Comparison of ENCODE assay signal across 19 mouse cellular contexts in the genomic region with DNA sequence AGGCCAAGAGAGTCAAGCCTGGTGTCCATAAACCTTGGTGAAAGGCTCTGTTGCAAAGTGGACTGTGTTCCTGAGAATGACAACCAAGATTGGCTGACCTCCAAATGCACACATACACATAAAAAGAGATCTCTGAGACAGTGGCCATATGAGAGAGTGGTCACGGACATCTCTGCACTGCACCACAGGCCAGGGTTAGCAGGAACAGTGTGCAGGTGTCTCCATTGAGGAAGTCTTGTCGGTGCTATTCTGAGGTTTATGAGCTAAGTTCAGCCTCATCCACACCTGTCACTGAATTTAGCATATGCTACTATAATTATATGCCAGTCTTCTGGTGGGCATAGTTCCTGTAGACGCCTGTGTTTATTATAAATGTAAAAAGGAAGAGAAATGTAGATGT. TPM values are rescaled to one million over a fixed set of nuclear protein-coding genes. Genes with fewer than 3 reads are reported as not detected.
DNase-seq lines count a peak whose midpoint lies in the region; ATAC-seq lines count a peak whose summit lies in the region.
"Had no signal": no experiment of that assay in that cellular context is flagged by ENCODE, and none has a peak within 500 bp of the region (broad histone marks: within the 10 kb centered on the region; RNA-seq: fewer than 3 reads in every experiment).

No protein-coding gene starts in this region.

- H3K36me3 ChIP-seq in heart, embryonic 13.5 days: peaks cover 54% of the 10 kb centered on the region
- 0 out of 2 replicates have a peak, but pooled peaks cover 7% of the 10 kb centered on the region for H3K36me3 ChIP-seq in heart, embryonic 11.5 days (ENCODE audit: control insufficient read depth, insufficient read depth, low read length)
- H3K36me3 ChIP-seq: liver, embryonic 15.5 days had no signal

- no peak overlapping the region for H3K4me2 ChIP-seq in heart, embryonic 13.5 days
- no peak overlapping the region for H3K4me2 ChIP-seq in heart, embryonic 11.5 days
- H3K4me2 ChIP-seq: hindbrain, embryonic 12.5 days; limb, embryonic 12.5 days; liver, embryonic 15.5 days had no signal

- no peaks in the 10 kb centered on the region for H3K27me3 ChIP-seq in heart, embryonic 13.5 days (replicated peaks)
- H3K27me3 ChIP-seq in heart, embryonic 11.5 days (ENCODE audit: control insufficient read depth, insufficient read depth, low read length): no peaks in the 10 kb centered on the region
- H3K27me3 ChIP-seq: hindbrain, embryonic 12.5 days; limb, embryonic 12.5 days; liver, embryonic 15.5 days; Patski had no signal

- no peak overlapping the region for H3K4me3 ChIP-seq in heart, embryonic 13.5 days
- H3K4me3 ChIP-seq in heart, embryonic 11.5 days (ENCODE audit: low read depth, low read length): no peak overlapping the region
- H3K4me3 ChIP-seq: heart, adult 2 months; hindbrain, embryonic 12.5 days; limb, embryonic 12.5 days; liver, embryonic 15.5 days had no signal

- no peak for ATAC-seq in heart, embryonic 13.5 days (ENCODE audit: extremely low read depth, insufficient number of reproducible peaks, low FRiP score, low TSS enrichment)
- no peak for ATAC-seq in heart, embryonic 11.5 days (replicated peaks; ENCODE audit: insufficient number of reproducible peaks, low FRiP score, low TSS enrichment)
- ATAC-seq in neutrophil, adult 5-6 weeks (ENCODE audit: extremely low read depth, insufficient number of reproducible peaks, low FRiP score, poor library complexity, severe bottlenecking): 0 out of 2 replicates have a peak, but pooled peaks have one; percentile 14
- ATAC-seq: lung, postnatal 0 days; Patski had no signal

- no peak overlapping the region for H3K9ac ChIP-seq in heart, embryonic 13.5 days
- H3K9ac ChIP-seq in heart, embryonic 11.5 days (ENCODE audit: low read depth, low read length): no peak overlapping the region
- H3K9ac ChIP-seq: hindbrain, embryonic 12.5 days; limb, embryonic 12.5 days; liver, embryonic 15.5 days had no signal

- H3K4me1 ChIP-seq in heart, embryonic 13.5 days: peaks cover 66% of the 10 kb centered on the region
- H3K4me1 ChIP-seq in heart, embryonic 11.5 days (ENCODE audit: control insufficient read depth, insufficient read depth, low read length): peaks cover 19% of the 10 kb centered on the region

- WGBS in heart, embryonic 13.5 days: 71% methylated on average over 3 of the region's 3 CpGs
- WGBS in heart, embryonic 11.5 days (ENCODE audit: insufficient replicate concordance): 78% methylated on average over 3 of the region's 3 CpGs

- peak overlapping the region; percentile 54; the same call in 1 of the 2 replicates for H3K27ac ChIP-seq in heart, embryonic 13.5 days (replicated peaks)
- H3K27ac ChIP-seq in heart, embryonic 11.5 days (ENCODE audit: low read depth, low read length): no peak overlapping the region
- H3K27ac ChIP-seq: heart, adult 2 months; hindbrain, embryonic 12.5 days; limb, embryonic 12.5 days; liver, embryonic 15.5 days; stomach, postnatal 0 days had no signal

- no peaks in the 10 kb centered on the region for H3K9me3 ChIP-seq in heart, embryonic 13.5 days
- H3K9me3 ChIP-seq in heart, embryonic 11.5 days (replicated peaks; ENCODE audit: control insufficient read depth, low read length): no peaks in the 10 kb centered on the region
- H3K9me3 ChIP-seq: hindbrain, embryonic 12.5 days; limb, embryonic 12.5 days; liver, embryonic 15.5 days had no signal

- DNase-seq in cerebellum, adult 11 months: peak; percentile 23
- peak; percentile 76 for DNase-seq in cerebellum, adult 9-10 months
- no peak for DNase-seq in thymus, postnatal 10 days (ENCODE audit: low spot score in 2 of 2)
- no peak for DNase-seq in adrenal gland, postnatal 25 days
- DNase-seq: adrenal gland, postnatal 10 days; heart, adult 2 months; heart, postnatal 10 days; kidney, adult 2 months; kidney, postnatal 10 days; midbrain, embryonic 14.5 days had no signal

RNA-seq across cellular contexts. Expression of gene Smad1, which starts 33.6 kb away (rescaled TPM):
- polyA plus RNA-seq in heart, embryonic 13.5 days (2015; fragmentation: Nextera tagmentation; extraction: Ambion mirVana): 19.0 and 20.2 TPM in 2 replicates
- polyA plus RNA-seq in heart, embryonic 11.5 days (2014; fragmentation: Nextera tagmentation; extraction: Ambion mirVana): 23.0 and 26.2 TPM in 2 replicates
- total RNA-seq in neutrophil, adult 5-6 weeks (2017): 9.4 and 10.8 TPM in 2 replicates
- total RNA-seq in adrenal gland, postnatal 25 days (2021): 29.8 and 30.5 TPM in 2 replicates

Comparison
In these comparisons a context has a peak if more than half of its experiments do, and no peak if none do; other contexts are left out.
1. DNase-seq: peak in cerebellum, adult 11 months (single experiment) and cerebellum, adult 9-10 months (single experiment); none in thymus, postnatal 10 days (0 of 2) and adrenal gland, postnatal 25 days (single experiment).